Mouse (Mus musculus) embryo, embryonic 9.5 days (tissue): ENCODE results near the gene Brd7.
A peak's percentile ranks its signal among the peaks of the same experiment; 100 is the strongest.

Source experiments
- DNase-seq: peaks from one replicate; pipeline ENCODE4 v3.0.0-alpha.2; 2017; ENCODE audit errors: extremely low spot score

The Brd7 gene

GRCm38 (mm10) chr8:88361708-88362428, at the start of gene Brd7:
Gene Brd7 (minus strand): TSS chr8:88362194.
- peak; percentile 87 for DNase-seq

GRCm38 (mm10) chr8:88411461-88411860, 49.5 kb upstream of the Brd7 start:
- peak; percentile 27 for DNase-seq

- no peak for DNase-seq
Measured at GRCm38 (mm10) chr8:88409401-88409940, 47.5 kb upstream of the Brd7 start.

GRCm38 (mm10) chr8:88407716-88408115, 45.7 kb upstream of the Brd7 start:
- no peak for DNase-seq

GRCm38 (mm10) chr8:88398060-88398459, 36.1 kb upstream of the Brd7 start:
- DNase-seq, result no peak

- no peak for DNase-seq
Measured at GRCm38 (mm10) chr8:88393298-88393697, 31.3 kb upstream of the Brd7 start.

- no peak for DNase-seq
Measured at GRCm38 (mm10) chr8:88390749-88391148, 28.8 kb upstream of the Brd7 start.

GRCm38 (mm10) chr8:88388691-88389239, 26.8 kb upstream of the Brd7 start:
- no peak for DNase-seq

GRCm38 (mm10) chr8:88387874-88388273, 25.9 kb upstream of the Brd7 start:
- DNase-seq, result no peak

- DNase-seq, result no peak
Measured at GRCm38 (mm10) chr8:88383164-88383556, 21.2 kb upstream of the Brd7 start.

GRCm38 (mm10) chr8:88382311-88383163, 20.5 kb upstream of the Brd7 start:
- peak; percentile 36 for DNase-seq

- DNase-seq, result no peak
Measured at GRCm38 (mm10) chr8:88380497-88380896, 18.5 kb upstream of the Brd7 start.

GRCm38 (mm10) chr8:88376836-88377582, 15.0 kb upstream of the Brd7 start:
- DNase-seq, result no peak

- no peak for DNase-seq
Measured at GRCm38 (mm10) chr8:88371522-88371921, 9.5 kb upstream of the Brd7 start.

GRCm38 (mm10) chr8:88369805-88370204, 7.8 kb upstream of the Brd7 start:
- DNase-seq, result no peak

GRCm38 (mm10) chr8:88369221-88369620, 7.2 kb upstream of the Brd7 start:
- peak; percentile 61 for DNase-seq

- DNase-seq, result no peak
Measured at GRCm38 (mm10) chr8:88362446-88363150, 604 bp upstream of the Brd7 start.

- no peak for DNase-seq
Measured at GRCm38 (mm10) chr8:88361044-88361707, 818 bp downstream of the Brd7 start.

- DNase-seq, result no peak
Measured at GRCm38 (mm10) chr8:88359959-88360358, 2.0 kb downstream of the Brd7 start.

- DNase-seq, result no peak
Measured at GRCm38 (mm10) chr8:88357946-88358345, 4.0 kb downstream of the Brd7 start.
